8 mouse cellular contexts compared by ENCODE assay signal in genomic region chr6:91776543-91776942, GRCm38 (mm10). TPM values are rescaled to one million over a fixed set of nuclear protein-coding genes. Genes with fewer than 3 reads are reported as not detected.
DNase-seq lines count a peak whose midpoint lies in the region; ATAC-seq and TF ChIP-seq lines count a peak whose summit lies in the region.

No protein-coding gene starts in this region.

- TF ChIP-seq POLR2A in testis, adult 2 months (IDR thresholded peaks at IDR 0.05; ENCODE audit: control insufficient read depth, low read depth, low read length): no peak

- 20% methylated on average over 9 of the region's 9 CpGs for WGBS in hindbrain, embryonic 10.5 days
- WGBS in midbrain, embryonic 11.5 days: 14% methylated on average over 9 of the region's 9 CpGs

- no peak overlapping the region for H3K4me2 ChIP-seq in midbrain, embryonic 11.5 days

- TF ChIP-seq CTCF in testis, adult 2 months (IDR thresholded peaks at IDR 0.05; ENCODE audit: control insufficient read depth, insufficient read depth, insufficient replicate concordance, low read depth, low read length): peak; percentile 86

- H3K9ac ChIP-seq in midbrain, embryonic 11.5 days (ENCODE audit: low read length): no peak overlapping the region

- no peak overlapping the region for H3K4me3 ChIP-seq in testis, adult 2 months (ENCODE audit: control insufficient read depth, low read depth, low read length)
- H3K4me3 ChIP-seq in hindbrain, embryonic 10.5 days: no peak overlapping the region
- H3K4me3 ChIP-seq in midbrain, embryonic 11.5 days (ENCODE audit: low read depth, low read length): no peak overlapping the region

- H3K9me3 ChIP-seq in hindbrain, embryonic 10.5 days: no peaks in the 10 kb centered on the region
- no peaks in the 10 kb centered on the region for H3K9me3 ChIP-seq in midbrain, embryonic 11.5 days (ENCODE audit: control insufficient read depth, low read length)

- no peaks in the 10 kb centered on the region for H3K4me1 ChIP-seq in testis, adult 2 months (ENCODE audit: control insufficient read depth, insufficient read depth, low read length)
- H3K4me1 ChIP-seq in hindbrain, embryonic 10.5 days (replicated peaks): peaks cover 12% of the 10 kb centered on the region
- no peaks in the 10 kb centered on the region for H3K4me1 ChIP-seq in midbrain, embryonic 11.5 days (ENCODE audit: control insufficient read depth, insufficient read depth, low read length)

- ATAC-seq in erythroblast, adult 5-6 weeks (replicated peaks; ENCODE audit: low FRiP score, poor library complexity, severe bottlenecking): peak; percentile 57; the same call in 1 of the 2 replicates
- peak; percentile 83 for ATAC-seq in midbrain, embryonic 11.5 days (ENCODE audit: low FRiP score)

- no peak for DNase-seq in testis, postnatal 14 days (ENCODE audit: low spot score)
- DNase-seq in c-Kit-positive CD71-negative TER-119-negative erythroid progenitor cells, embryonic 14.5 days (ENCODE audit: low read depth): peak; percentile 51
- DNase-seq in hindbrain, embryonic 10.5 days (ENCODE audit: low spot score): peak; percentile 82
- DNase-seq in layer of hippocampus, postnatal 36 days: peak; percentile 47 to 48
- DNase-seq in midbrain, embryonic 11.5 days (ENCODE audit: low spot score, missing footprints): peak; percentile 96
- peak; percentile 81 for DNase-seq in testis, postnatal 10 days (ENCODE audit: low spot score)

- no peaks in the 10 kb centered on the region for H3K27me3 ChIP-seq in testis, adult 2 months (ENCODE audit: control insufficient read depth, insufficient read depth, low read length)
- no peaks in the 10 kb centered on the region for H3K27me3 ChIP-seq in hindbrain, embryonic 10.5 days (ENCODE audit: insufficient read depth, poor library complexity, severe bottlenecking)
- no peaks in the 10 kb centered on the region for H3K27me3 ChIP-seq in midbrain, embryonic 11.5 days (ENCODE audit: control insufficient read depth, insufficient read depth, low read length)

- H3K27ac ChIP-seq in testis, adult 2 months (ENCODE audit: control insufficient read depth, insufficient read depth, low read depth, low read length): no peak overlapping the region
- peak overlapping the region; percentile 8; the same call in 1 of the 2 replicates for H3K27ac ChIP-seq in hindbrain, embryonic 10.5 days
- no peak overlapping the region for H3K27ac ChIP-seq in midbrain, embryonic 11.5 days (ENCODE audit: low read depth, low read length)

- no peaks in the 10 kb centered on the region for H3K36me3 ChIP-seq in testis, adult 2 months (ENCODE audit: control insufficient read depth, insufficient read depth, low read length)
- H3K36me3 ChIP-seq in hindbrain, embryonic 10.5 days: no peaks in the 10 kb centered on the region
- H3K36me3 ChIP-seq in midbrain, embryonic 11.5 days (ENCODE audit: control insufficient read depth, insufficient read depth, low read length): no peaks in the 10 kb centered on the region

RNA-seq across cellular contexts. Expression of gene Grip2, which starts 50.5 kb away (rescaled TPM):
- 0.26 and 0.33 TPM in 2 replicates for polyA plus RNA-seq in testis, adult 2 months (2012; rRNA removed)
- total RNA-seq in erythroblast, adult 5-6 weeks (2015; ENCODE audit: low replicate concordance): not detected in 2 replicates
- not detected in 2 replicates for total RNA-seq in erythroblast, adult 5-6 weeks (2017; ENCODE audit: low replicate concordance)
- 0.36 and 0.71 TPM in 2 replicates for polyA plus RNA-seq in hindbrain, embryonic 10.5 days (2016; fragmentation: Nextera tagmentation; extraction: Ambion mirVana)
- 1 to 10 TPM; 7.1 to 7.4 TPM for total RNA-seq in layer of hippocampus, postnatal 36 days (2021)
- polyA plus RNA-seq in midbrain, embryonic 11.5 days (2014; fragmentation: Nextera tagmentation; extraction: Ambion mirVana): 0.46 and 0.76 TPM in 2 replicates
